Mouse (Mus musculus) E14TG2a.4 (cell line): ENCODE results near the gene Zfp651.

Source experiments
- H3K27me3 ChIP-seq: 2 replicates; pipeline ENCODE4 v1.6.1; 2014; ENCODE audit warnings: low read length, control low read depth; ENCODE audit not compliant: insufficient read depth
- H3K36me3 ChIP-seq: 2 replicates; pipeline ENCODE4 v1.6.1; 2014; ENCODE audit warnings: low read length, control low read depth; ENCODE audit not compliant: insufficient read depth
- H3K4me1 ChIP-seq: replicated peaks from 2 replicates; pipeline ENCODE4 v1.6.1; 2014; ENCODE audit warnings: low read depth, low read length, control low read depth
- H3K4me3 ChIP-seq: replicated peaks from 2 replicates; pipeline ENCODE4 v1.5.1; 2014; ENCODE audit warnings: mild to moderate bottlenecking, low read length
- H3K9me3 ChIP-seq: 2 replicates; pipeline ENCODE4 v1.6.1; 2014; ENCODE audit warnings: low read length, control low read depth
- CTCF ChIP-seq: conservative IDR thresholded peaks from 2 replicates; pipeline ENCODE4 v1.5.1; 2014; ENCODE audit warnings: low read length
- NANOG ChIP-seq: IDR thresholded peaks from 2 replicates; pipeline ENCODE4 v1.6.1; 2014; ENCODE audit warnings: borderline replicate concordance, low read length, mixed read lengths
- POU5F1 ChIP-seq: IDR thresholded peaks from 2 replicates; pipeline ENCODE4 v1.6.1; 2014; ENCODE audit warnings: low read length, borderline replicate concordance

The Zfp651 gene

GRCm38 (mm10) chr9:121760271-121761090, 1.4 kb downstream of the Zfp651 start:
- H3K4me1 ChIP-seq: peaks cover 58% of the 10 kb centered on the region
- H3K27me3 ChIP-seq: peaks cover 68% of the 10 kb centered on the region
- no peaks in the 10 kb centered on the region for H3K9me3 ChIP-seq
- H3K4me3 ChIP-seq: peak overlapping the region; percentile 85
- H3K36me3 ChIP-seq: peaks cover 13% of the 10 kb centered on the region
- no peak for TF ChIP-seq POU5F1
- TF ChIP-seq CTCF: no peak

GRCm38 (mm10) chr9:121761091-121761665, 2.0 kb downstream of the Zfp651 start:
- TF ChIP-seq CTCF (no peak), POU5F1 (no peak), NANOG (no peak)
- Histone ChIP-seq H3K4me3 (peak overlapping the region; percentile 85), H3K36me3 (peaks cover 6% of the 10 kb centered on the region), H3K9me3 (no peaks in the 10 kb centered on the region), H3K4me1 (peaks cover 63% of the 10 kb centered on the region), H3K27me3 (peaks cover 73% of the 10 kb centered on the region)

- H3K4me1 ChIP-seq: peaks cover 68% of the 10 kb centered on the region
- TF ChIP-seq NANOG: no peak
- TF ChIP-seq POU5F1: no peak
- peaks cover 77% of the 10 kb centered on the region for H3K27me3 ChIP-seq
- peaks cover 2% of the 10 kb centered on the region; the same call in 1 of the 2 replicates for H3K36me3 ChIP-seq
- 0 out of 2 replicates have a peak overlapping the region, but pooled peaks have one; percentile 50 for H3K4me3 ChIP-seq
- H3K9me3 ChIP-seq: no peaks in the 10 kb centered on the region
These were observed 2.7 kb downstream of the Zfp651 start for GRCm38 (mm10) chr9:121761787-121762186.

GRCm38 (mm10) chr9:121762248-121762647, 3.1 kb downstream of the Zfp651 start:
- H3K9me3 ChIP-seq: no peaks in the 10 kb centered on the region
- H3K36me3 ChIP-seq: no peaks in the 10 kb centered on the region
- peak overlapping the region; percentile 50 for H3K4me3 ChIP-seq
- H3K4me1 ChIP-seq: peaks cover 68% of the 10 kb centered on the region
- peaks cover 77% of the 10 kb centered on the region for H3K27me3 ChIP-seq
- TF ChIP-seq POU5F1 (no peak), CTCF (no peak), NANOG (no peak)

- Histone ChIP-seq H3K4me3 (peak overlapping the region; percentile 50), H3K36me3 (no peaks in the 10 kb centered on the region), H3K9me3 (no peaks in the 10 kb centered on the region), H3K4me1 (peaks cover 64% of the 10 kb centered on the region), H3K27me3 (peaks cover 73% of the 10 kb centered on the region)
- TF ChIP-seq NANOG (no peak), CTCF (no peak), POU5F1 (no peak)
These were observed 3.6 kb downstream of the Zfp651 start for GRCm38 (mm10) chr9:121762761-121763160.

- no peak overlapping the region for H3K4me3 ChIP-seq
- TF ChIP-seq CTCF: no peak
- TF ChIP-seq POU5F1: no peak
- no peak for TF ChIP-seq NANOG
- peaks cover 60% of the 10 kb centered on the region for H3K4me1 ChIP-seq
- no peaks in the 10 kb centered on the region for H3K9me3 ChIP-seq
- no peaks in the 10 kb centered on the region for H3K36me3 ChIP-seq
- H3K27me3 ChIP-seq: peaks cover 67% of the 10 kb centered on the region
These were observed 4.6 kb downstream of the Zfp651 start for GRCm38 (mm10) chr9:121763716-121764115.

- no peak overlapping the region for H3K4me3 ChIP-seq
- peaks cover 69% of the 10 kb centered on the region for H3K4me1 ChIP-seq
- H3K27me3 ChIP-seq: peaks cover 62% of the 10 kb centered on the region
- no peak for TF ChIP-seq NANOG
- no peak for TF ChIP-seq CTCF
- TF ChIP-seq POU5F1: no peak
- no peaks in the 10 kb centered on the region for H3K36me3 ChIP-seq
- H3K9me3 ChIP-seq: no peaks in the 10 kb centered on the region
These were observed 6.2 kb downstream of the Zfp651 start for GRCm38 (mm10) chr9:121765166-121765855.

GRCm38 (mm10) chr9:121772412-121772811, 13.3 kb downstream of the Zfp651 start:
- Histone ChIP-seq H3K4me3 (no peak overlapping the region), H3K4me1 (peaks cover 21% of the 10 kb centered on the region), H3K9me3 (no peaks in the 10 kb centered on the region), H3K36me3 (no peaks in the 10 kb centered on the region), H3K27me3 (peaks cover 32% of the 10 kb centered on the region)
- no peak for TF ChIP-seq NANOG
- TF ChIP-seq CTCF: no peak
- no peak for TF ChIP-seq POU5F1

GRCm38 (mm10) chr9:121775951-121776350, 16.8 kb downstream of the Zfp651 start:
- H3K36me3 ChIP-seq: no peaks in the 10 kb centered on the region
- H3K4me1 ChIP-seq: peaks cover 13% of the 10 kb centered on the region
- H3K9me3 ChIP-seq: no peaks in the 10 kb centered on the region
- no peak for TF ChIP-seq POU5F1
- TF ChIP-seq NANOG: no peak
- TF ChIP-seq CTCF: no peak
- peaks cover 64% of the 10 kb centered on the region for H3K27me3 ChIP-seq
- no peak overlapping the region for H3K4me3 ChIP-seq
